Mouse (Mus musculus) hindbrain, embryonic 10.5 days (tissue): ENCODE measurements around the gene Scarb1. TPM values are rescaled to one million over a fixed set of nuclear protein-coding genes. Genes with fewer than 3 reads are reported as not detected.

ENCODE experiments used
- DNase-seq: peaks from one replicate; pipeline ENCODE4 v3.0.0-alpha.2; 2017; ENCODE audit warnings: low spot score
- H3K27ac ChIP-seq: fragments of 300-500 bp; sonication (generic); 2 replicates; pipeline ENCODE4 v1.5.1; 2016; ENCODE audit warnings: mild to moderate bottlenecking, moderate library complexity
- H3K27me3 ChIP-seq: fragments of 300-500 bp; sonication (generic); 2 replicates; pipeline ENCODE4 v1.6.1; 2016; ENCODE audit warnings: mild to moderate bottlenecking; ENCODE audit not compliant: poor library complexity, insufficient read depth, severe bottlenecking
- H3K36me3 ChIP-seq: fragments of 300-500 bp; sonication (generic); 2 replicates; pipeline ENCODE4 v1.6.1; 2016; ENCODE audit warnings: mild to moderate bottlenecking, moderate library complexity
- H3K4me1 ChIP-seq: fragments of 300-500 bp; sonication (generic); replicated peaks from 2 replicates; pipeline ENCODE4 v1.6.1; 2016; ENCODE audit warnings: mild to moderate bottlenecking
- H3K4me3 ChIP-seq: fragments of 300-500 bp; sonication (generic); 2 replicates; pipeline ENCODE4 v1.5.1; 2016; ENCODE audit warnings: mild to moderate bottlenecking, moderate library complexity
- H3K9me3 ChIP-seq: fragments of 300-500 bp; sonication (generic); 2 replicates; pipeline ENCODE4 v1.6.1; 2016; ENCODE audit warnings: mild to moderate bottlenecking, moderate library complexity
- WGBS: fragments of 180-500 bp; shearing (Covaris S2); methylation state at CpG from one replicate; pipeline ENCODE4 v1.1.7; 2016; 5-methylcytosine and 5-hydroxymethylcytosine counted together
- polyA plus RNA-seq: library from polyadenylated mRNA; unstranded; fragments of >200 nt; fragmentation: Nextera tagmentation; extraction: Ambion mirVana; gene quantifications from 2 replicates; pipeline ENCODE4 v1.2.1, GENCODE M21; 2016

Gene Scarb1
- polyA plus RNA-seq, 1 experiment from 2014 or later: 41.2 TPM

DNA sequence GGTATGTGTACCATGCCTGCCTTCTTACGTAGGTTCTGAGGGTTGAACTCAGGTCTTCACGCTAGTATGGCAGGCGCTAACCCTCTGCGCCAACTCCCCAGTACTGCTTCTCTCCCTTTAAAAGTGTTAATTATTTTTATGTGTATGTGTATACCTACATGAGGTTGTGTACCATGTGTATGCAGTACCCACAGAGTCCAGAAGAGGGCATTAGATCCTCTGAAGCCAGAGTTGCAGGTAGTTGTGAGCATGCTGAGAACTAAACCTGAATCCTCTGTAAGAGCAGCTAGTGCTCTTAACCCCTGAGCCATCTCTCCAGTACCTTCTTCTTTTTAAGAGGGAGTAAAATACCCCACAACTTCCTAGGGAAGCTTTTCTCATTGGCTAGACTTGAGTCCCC lies 113.2 kb downstream of the Scarb1 start:
- DNase-seq: no peak
- Histone ChIP-seq H3K27me3 (no peaks in the 10 kb centered on the region), H3K36me3 (no peaks in the 10 kb centered on the region), H3K27ac (no peak overlapping the region), H3K4me3 (no peak overlapping the region), H3K9me3 (peaks cover 11% of the 10 kb centered on the region), H3K4me1 (peaks cover 44% of the 10 kb centered on the region)
- 95% methylated on average over 4 of the region's 4 CpGs for WGBS

Other genes with a start within 250 kb of the Scarb1 start
- gene Ncor2, start 161.9 kb downstream of the Scarb1 start, polyA plus RNA-seq: 18.1 and 19.7 TPM in 2 replicates
- gene Gm10382, start 48.2 kb upstream of the Scarb1 start, polyA plus RNA-seq: 0.52 and 0.86 TPM in 2 replicates
- 928 and 1,134 TPM in 2 replicates for gene Ubc, start 49.1 kb upstream of the Scarb1 start, polyA plus RNA-seq
- gene Dhx37, start 93.0 kb upstream of the Scarb1 start, polyA plus RNA-seq: 19.2 and 21.0 TPM in 2 replicates
- 46.9 and 53.8 TPM in 2 replicates for gene Bri3bp, start 100.5 kb upstream of the Scarb1 start, polyA plus RNA-seq
- 63.4 and 73.4 TPM in 2 replicates for gene Aacs, start 134.7 kb upstream of the Scarb1 start, polyA plus RNA-seq
- 0.21 and 0.41 TPM in 2 replicates for gene Tmem132b, start 190.7 kb upstream of the Scarb1 start, polyA plus RNA-seq